Mouse (Mus musculus): ENCODE data around the gene Vmn1r12.
"Not testable (repeated sequence)": the region's sequence is repeated elsewhere in the genome, so short reads cannot be mapped to it uniquely, and the experiment has no call there.

Gene Vmn1r12

DNA sequence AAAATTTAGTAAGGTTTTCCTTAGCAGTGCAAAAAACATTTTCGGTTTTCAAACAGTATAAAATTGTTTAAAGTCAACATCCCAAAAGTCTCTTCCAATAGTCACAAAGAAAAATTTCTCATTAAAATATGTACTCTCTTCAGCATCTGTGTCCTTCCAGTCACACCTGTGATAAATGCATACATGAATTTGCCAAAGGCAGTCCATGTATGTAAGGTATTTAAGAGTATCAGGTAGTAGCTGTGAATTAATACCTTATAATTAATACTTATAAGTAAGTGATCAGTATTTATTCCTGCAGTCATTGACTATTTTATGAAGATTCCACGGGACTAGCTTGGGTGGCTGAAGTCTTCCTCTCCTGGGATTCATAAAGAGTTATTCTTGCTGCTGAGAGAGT is at the start of gene Vmn1r12:
Vmn1r12 (plus strand) TSS at position 301 of the 400 bp plus-strand sequence.
- DNase-seq, result no peak

DNA sequence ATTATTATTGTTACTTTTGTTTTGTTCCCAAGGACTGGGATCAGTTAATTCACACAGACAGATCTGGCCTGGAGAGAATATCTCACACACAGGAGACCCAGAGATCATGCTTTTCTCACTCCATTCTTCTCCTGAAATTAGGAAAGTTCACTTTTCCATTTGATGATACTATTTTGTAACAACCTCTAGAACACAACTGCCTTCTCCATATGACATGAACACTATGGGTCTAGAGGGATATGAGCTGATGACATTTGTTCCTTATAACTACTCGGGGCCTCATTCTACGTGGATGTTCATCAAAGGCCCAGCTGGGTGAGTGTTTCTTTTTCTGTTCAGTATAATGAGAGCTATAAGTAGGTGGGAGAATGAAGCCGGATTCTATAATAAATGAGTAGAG is 47.6 kb upstream of the Vmn1r12 start, which contains the start of gene Vmn1r10:
Vmn1r10 (plus strand) TSS at position 301 of the 400 bp plus-strand sequence.
- DNase-seq, result no peak

DNA sequence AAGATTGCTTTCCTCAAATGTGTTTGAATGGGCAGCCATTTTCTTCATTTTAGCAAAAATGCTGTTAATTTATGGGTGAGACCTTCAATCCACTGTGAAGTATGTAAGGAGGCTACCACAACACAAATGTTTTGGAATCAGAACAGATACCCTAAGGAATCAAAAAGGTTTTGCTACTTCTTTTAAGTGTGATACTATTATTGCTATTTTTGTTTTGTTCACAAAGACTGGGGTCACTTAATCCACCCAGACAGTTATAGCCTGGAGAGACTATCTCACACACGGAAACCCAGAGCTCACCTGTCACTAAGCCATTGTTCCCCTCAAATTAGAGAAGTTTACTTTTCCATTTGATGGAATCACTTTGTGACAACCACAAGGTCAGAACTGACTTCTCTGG is 23.6 kb upstream of the Vmn1r12 start, which contains the start of gene Vmn1r11:
Vmn1r11 (plus strand) TSS at position 301 of the 400 bp plus-strand sequence.
- DNase-seq, result no peak

DNA sequence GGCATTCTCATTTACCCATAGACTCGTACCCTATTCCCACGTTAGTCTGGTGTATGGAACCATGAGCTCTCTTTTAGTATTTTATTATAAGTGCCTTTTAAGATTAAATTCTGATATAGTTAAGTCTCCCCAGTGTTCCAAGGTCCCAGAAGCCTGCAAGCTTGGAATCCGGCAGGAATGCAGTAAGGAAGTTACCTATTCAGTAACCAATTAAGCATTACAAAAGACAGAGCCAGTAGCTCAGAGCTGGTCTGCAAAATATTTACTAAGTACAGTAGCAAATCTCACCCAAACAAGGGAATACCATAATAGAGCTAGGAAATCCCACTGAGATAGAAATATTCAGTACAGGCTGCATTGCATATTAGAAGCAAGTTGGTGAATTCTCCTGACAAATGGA is 33.3 kb downstream of the Vmn1r12 start:
- DNase-seq, result not testable (repeated sequence)

DNA sequence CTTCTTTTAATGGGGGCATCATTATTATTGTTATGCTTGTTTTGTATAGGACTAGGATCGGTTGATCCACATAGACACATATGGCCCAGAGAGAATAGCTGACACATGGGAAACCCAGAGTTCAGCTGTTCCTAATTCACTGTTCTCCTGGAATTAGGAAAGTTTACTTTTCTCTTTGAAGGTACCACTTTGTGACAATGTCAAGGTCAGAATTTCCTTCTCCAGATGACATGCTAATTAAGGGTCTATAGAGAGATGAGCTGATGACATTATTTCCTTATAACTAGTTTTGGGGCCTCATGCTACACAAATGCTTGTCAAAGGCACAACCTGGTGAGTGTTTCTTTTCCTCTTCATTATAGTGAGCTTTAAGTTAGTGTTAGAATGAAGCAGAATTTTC is 46.3 kb downstream of the Vmn1r12 start, which contains the start of gene Vmn1r13:
Vmn1r13 (plus strand) TSS at position 301 of the 400 bp plus-strand sequence.
- not testable (repeated sequence) for DNase-seq
